In the genomic region with DNA sequence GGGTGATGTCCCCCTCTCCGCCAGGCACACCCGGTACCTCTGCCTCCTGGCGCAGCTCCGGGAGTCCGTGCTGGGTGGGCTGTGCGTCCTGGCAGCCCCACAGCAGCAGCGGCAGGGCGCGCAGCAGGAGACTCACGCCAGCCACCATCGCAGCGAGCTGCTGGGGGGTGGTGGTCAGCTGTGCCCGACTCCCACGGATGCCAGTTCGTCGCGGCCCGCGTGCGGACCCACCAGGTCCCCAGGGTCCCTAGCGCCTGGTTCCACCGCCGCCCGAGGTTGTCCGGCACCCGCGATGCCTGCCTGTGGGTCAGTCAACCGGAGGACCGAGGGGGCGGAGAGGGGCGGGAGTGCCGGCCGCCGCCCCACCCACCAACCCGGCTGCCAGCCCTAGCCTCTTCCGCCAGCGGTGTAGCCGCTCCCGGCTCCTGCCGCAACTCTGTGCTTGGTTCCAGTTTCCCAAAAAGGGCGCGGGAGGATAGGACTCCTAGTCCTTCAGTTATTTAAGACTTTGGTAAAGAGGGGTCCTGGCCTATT, we compare ENCODE assay signal across 8 mouse cellular contexts. TPM values are rescaled to one million over a fixed set of nuclear protein-coding genes. Genes with fewer than 3 reads are reported as not detected.
DNase-seq lines count a peak whose midpoint lies in the region; ATAC-seq lines count a peak whose summit lies in the region.

A gene (minus strand): TSS at position 361 of the 534 bp plus-strand sequence.

- H3K27me3 ChIP-seq in intestine, embryonic 15.5 days (replicated peaks): peaks cover 10% of the 10 kb centered on the region
- H3K27me3 ChIP-seq in liver, embryonic 16.5 days (ENCODE audit: control insufficient read depth, insufficient read depth, low read depth, low read length): peaks cover 34% of the 10 kb centered on the region
- H3K27me3 ChIP-seq in neural tube, embryonic 11.5 days (ENCODE audit: control insufficient read depth, insufficient read depth, low read length): peaks cover 30% of the 10 kb centered on the region

- peak; percentile 44 for DNase-seq in right cerebral cortex, postnatal 14 days
- no peak for DNase-seq in right cerebral cortex, postnatal 10 days (ENCODE audit: low spot score in 2 of 2)
- DNase-seq in cerebellum, postnatal 10 days: peak; percentile 80 to 82
- DNase-seq in gonadal fat pad, adult 2 months (ENCODE audit: low read depth): no peak
- DNase-seq in neural tube, embryonic 11.5 days (ENCODE audit: low spot score): peak; percentile 55
- no peak for DNase-seq in c-Kit-positive CD71-positive TER-119-positive erythroid progenitor cells, embryonic 14.5 days (ENCODE audit: low spot score)

- H3K36me3 ChIP-seq in intestine, embryonic 15.5 days: no peaks in the 10 kb centered on the region
- no peaks in the 10 kb centered on the region for H3K36me3 ChIP-seq in liver, embryonic 16.5 days (ENCODE audit: control insufficient read depth, insufficient read depth)
- H3K36me3 ChIP-seq in neural tube, embryonic 11.5 days (ENCODE audit: control insufficient read depth, insufficient read depth, low read length): no peaks in the 10 kb centered on the region

- peak within 1 kb of the TSS; percentile 66 for H3K4me3 ChIP-seq in intestine, embryonic 15.5 days (replicated peaks)
- H3K4me3 ChIP-seq in liver, embryonic 16.5 days (ENCODE audit: low read depth, low read length): peak within 1 kb of the TSS; percentile 56
- H3K4me3 ChIP-seq in neural tube, embryonic 11.5 days (ENCODE audit: low read depth, low read length): peak within 1 kb of the TSS; percentile 55

- H3K4me1 ChIP-seq in intestine, embryonic 15.5 days (replicated peaks): peaks cover 12% of the 10 kb centered on the region
- H3K4me1 ChIP-seq in liver, embryonic 16.5 days (ENCODE audit: control insufficient read depth, low read depth, low read length): no peaks in the 10 kb centered on the region
- peaks cover 8% of the 10 kb centered on the region; the same call in 1 of the 2 replicates for H3K4me1 ChIP-seq in neural tube, embryonic 11.5 days (ENCODE audit: control insufficient read depth, insufficient read depth, low read length)

- 1% methylated on average over 42 of the region's 42 CpGs for WGBS in intestine, embryonic 15.5 days
- WGBS in liver, embryonic 16.5 days (ENCODE audit: insufficient replicate concordance): 0% methylated on average over 42 of the region's 42 CpGs
- under 1% methylated on average over 42 of the region's 42 CpGs for WGBS in neural tube, embryonic 11.5 days

- H3K9me3 ChIP-seq in intestine, embryonic 15.5 days: no peaks in the 10 kb centered on the region
- H3K9me3 ChIP-seq in liver, embryonic 16.5 days (replicated peaks; ENCODE audit: control insufficient read depth, low read length): no peaks in the 10 kb centered on the region
- H3K9me3 ChIP-seq in neural tube, embryonic 11.5 days (ENCODE audit: control insufficient read depth, low read length): no peaks in the 10 kb centered on the region

- H3K4me2 ChIP-seq in intestine, embryonic 15.5 days (replicated peaks): peak within 1 kb of the TSS; percentile 98
- peak within 1 kb of the TSS; percentile 68 for H3K4me2 ChIP-seq in liver, embryonic 16.5 days (ENCODE audit: low read depth, low read length)
- H3K4me2 ChIP-seq in neural tube, embryonic 11.5 days (ENCODE audit: low read depth): peak within 1 kb of the TSS; percentile 97

- H3K9ac ChIP-seq in intestine, embryonic 15.5 days: peak within 1 kb of the TSS; percentile 61
- no peak within 1 kb of the TSS; the same call in 1 of the 2 replicates for H3K9ac ChIP-seq in liver, embryonic 16.5 days (ENCODE audit: low read depth, low read length)
- H3K9ac ChIP-seq in neural tube, embryonic 11.5 days (ENCODE audit: low read length): peak within 1 kb of the TSS; percentile 65

- ATAC-seq in intestine, embryonic 15.5 days: peak; percentile 74
- peak; percentile 62; the same call in 1 of the 2 replicates for ATAC-seq in liver, embryonic 16.5 days (ENCODE audit: low read depth)
- ATAC-seq in neural tube, embryonic 11.5 days (ENCODE audit: insufficient read depth, low FRiP score, low TSS enrichment): no peak

- no peak within 1 kb of the TSS for H3K27ac ChIP-seq in intestine, embryonic 15.5 days
- no peak within 1 kb of the TSS for H3K27ac ChIP-seq in liver, embryonic 16.5 days (ENCODE audit: low read length)
- H3K27ac ChIP-seq in neural tube, embryonic 11.5 days (ENCODE audit: low read depth, low read length): no peak within 1 kb of the TSS

RNA-seq across cellular contexts. Expression of the gene that starts here (rescaled TPM):
- polyA plus RNA-seq in gonadal fat pad, adult 2 months (2012; rRNA removed): 24.4 and 30.7 TPM in 2 replicates
- polyA plus RNA-seq in intestine, embryonic 15.5 days (2015; fragmentation: Nextera tagmentation; extraction: Ambion mirVana): 1.4 and 1.5 TPM in 2 replicates
- 0.37 and 0.42 TPM in 2 replicates for polyA plus RNA-seq in liver, embryonic 16.5 days (2015; fragmentation: Nextera tagmentation; extraction: Ambion mirVana)
- 3.1 and 3.2 TPM in 2 replicates for polyA plus RNA-seq in neural tube, embryonic 11.5 days (2014; fragmentation: Nextera tagmentation; extraction: Ambion mirVana)

Comparison
In these comparisons a context has a peak if more than half of its experiments do, and no peak if none do; other contexts are left out.
1. DNase-seq: peak in right cerebral cortex, postnatal 14 days (single experiment), cerebellum, postnatal 10 days (2 of 2) and neural tube, embryonic 11.5 days (single experiment); none in right cerebral cortex, postnatal 10 days (0 of 2), gonadal fat pad, adult 2 months (single experiment) and c-Kit-positive CD71-positive TER-119-positive erythroid progenitor cells, embryonic 14.5 days (single experiment).
2. Peak in ATAC-seq, H3K4me3 ChIP-seq and H3K4me2 ChIP-seq in liver, embryonic 16.5 days; RNA of the gene not detected or under 1 TPM.
3. Peak in every context shown above with its lines, with median percentiles within 50 percentile points of each other: H3K4me2 ChIP-seq and H3K4me3 ChIP-seq.